Mouse (Mus musculus) testis, postnatal 14 days (tissue): ENCODE data around the gene Aatf.

ENCODE experiments used
- DNase-seq: peaks from one replicate; pipeline ENCODE4 v3.0.0; 2021; ENCODE audit warnings: low spot score

Aatf gene

DNA sequence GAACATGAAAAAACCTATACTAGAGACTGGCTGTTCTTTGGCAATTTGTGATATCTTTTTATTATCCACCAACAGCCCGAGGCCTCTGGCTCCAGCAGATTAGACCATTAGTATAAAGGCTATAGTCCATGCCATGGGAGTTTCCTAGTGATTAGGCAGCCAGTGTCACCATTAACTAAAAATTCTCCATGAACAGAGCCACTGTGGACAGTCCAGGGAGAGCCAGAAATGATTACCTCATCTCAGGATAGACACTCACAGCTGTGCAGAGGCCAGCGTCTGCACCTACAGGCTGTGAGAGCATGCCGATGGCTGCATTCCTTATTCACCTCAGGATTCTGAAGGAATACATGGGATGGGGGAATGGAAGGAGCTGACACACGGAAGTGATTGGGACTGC, 140.2 kb downstream of the Aatf start:
- DNase-seq: no peak
